35 mouse cellular contexts compared by ENCODE assay signal in the genomic region with DNA sequence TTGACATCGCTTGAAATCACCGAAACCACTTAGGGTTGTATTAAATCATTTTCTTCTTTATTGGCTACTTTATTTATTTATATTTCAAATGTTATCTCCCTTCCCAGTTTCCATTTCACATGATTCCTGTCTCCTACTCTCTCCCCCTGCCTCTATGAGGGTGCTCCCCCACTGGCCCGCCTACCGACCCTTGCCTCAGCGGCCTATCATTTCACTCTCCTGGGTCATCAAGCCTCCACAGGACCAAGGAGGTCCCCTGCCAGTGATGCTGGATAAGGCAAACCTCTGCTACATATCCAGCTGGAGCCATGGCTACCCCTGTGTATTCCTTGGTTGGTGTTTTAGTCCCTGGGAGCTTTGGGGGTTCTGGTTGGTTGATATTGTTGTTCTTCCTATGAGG.
"Had no signal": no experiment of that assay in that cellular context is flagged by ENCODE, and none has a peak within 500 bp of the region (broad histone marks: within the 10 kb centered on the region; RNA-seq: fewer than 3 reads in every experiment).

No protein-coding gene starts in this region.

- H3K27me3 ChIP-seq: heart, embryonic 12.5 days; heart, embryonic 13.5 days; heart, embryonic 15.5 days; hindbrain, embryonic 12.5 days; hindbrain, embryonic 13.5 days; hindbrain, embryonic 15.5 days; intestine, embryonic 15.5 days; kidney, embryonic 15.5 days had no signal

- H3K4me2 ChIP-seq: heart, embryonic 11.5 days; heart, embryonic 12.5 days; heart, embryonic 13.5 days; heart, embryonic 15.5 days; hindbrain, embryonic 12.5 days; hindbrain, embryonic 13.5 days; hindbrain, embryonic 14.5 days; hindbrain, embryonic 15.5 days; intestine, embryonic 15.5 days; kidney, embryonic 15.5 days had no signal

- H3K36me3 ChIP-seq: heart, embryonic 12.5 days; heart, embryonic 13.5 days; heart, embryonic 15.5 days; hindbrain, embryonic 10.5 days; hindbrain, embryonic 12.5 days; hindbrain, embryonic 13.5 days; hindbrain, embryonic 15.5 days; intestine, embryonic 15.5 days; kidney, embryonic 15.5 days had no signal

- H3K4me3 ChIP-seq: heart, embryonic 12.5 days; heart, embryonic 13.5 days; heart, embryonic 15.5 days; hindbrain, embryonic 10.5 days; hindbrain, embryonic 12.5 days; hindbrain, embryonic 13.5 days; hindbrain, embryonic 15.5 days; intestine, embryonic 15.5 days; kidney, embryonic 15.5 days; layer of hippocampus, adult 2 months; left cerebral cortex, adult 2 months had no signal

- DNase-seq: heart, postnatal 10 days; heart, postnatal 14 days; heart, postnatal 36 days; heart, postnatal 4 days; kidney, adult 11 months; kidney, adult 18-20 months; kidney, adult 2 months; kidney, adult 8-10 months; kidney, adult 9 months; kidney, postnatal 10 days; kidney, postnatal 14 days; kidney, postnatal 25 days; kidney, postnatal 36 days; kidney, postnatal 4 days; layer of hippocampus, adult 9-11 months; layer of hippocampus, postnatal 36 days had no signal

- H3K9me3 ChIP-seq: heart, embryonic 12.5 days; heart, embryonic 13.5 days; heart, embryonic 15.5 days; hindbrain, embryonic 10.5 days; hindbrain, embryonic 12.5 days; hindbrain, embryonic 13.5 days; hindbrain, embryonic 15.5 days; intestine, embryonic 15.5 days; kidney, embryonic 15.5 days had no signal

- H3K27ac ChIP-seq: heart, embryonic 13.5 days; heart, embryonic 15.5 days; hindbrain, embryonic 10.5 days; hindbrain, embryonic 12.5 days; hindbrain, embryonic 13.5 days; hindbrain, embryonic 14.5 days; hindbrain, embryonic 15.5 days; hindbrain, postnatal 0 days; intestine, embryonic 15.5 days; kidney, embryonic 15.5 days; kidney, postnatal 0 days; layer of hippocampus, adult 2 months; left cerebral cortex, adult 2 months had no signal

- H3K4me1 ChIP-seq: heart, embryonic 12.5 days; heart, embryonic 13.5 days; heart, embryonic 15.5 days; hindbrain, embryonic 10.5 days; hindbrain, embryonic 12.5 days; hindbrain, embryonic 13.5 days; hindbrain, embryonic 15.5 days; intestine, embryonic 15.5 days; kidney, embryonic 15.5 days had no signal

- ATAC-seq: hindbrain, embryonic 16.5 days; hindbrain, postnatal 0 days; inflammation-experienced regulatory T-cells, adult 6 months; intestine, embryonic 15.5 days; intestine, embryonic 16.5 days; intestine, postnatal 0 days had no signal

- H3K9ac ChIP-seq: heart, embryonic 12.5 days; heart, embryonic 13.5 days; heart, embryonic 15.5 days; hindbrain, embryonic 12.5 days; hindbrain, embryonic 13.5 days; hindbrain, embryonic 14.5 days; hindbrain, embryonic 15.5 days; intestine, embryonic 15.5 days; kidney, embryonic 15.5 days had no signal
